Mouse (Mus musculus) liver, embryonic 14.5 days (tissue): ENCODE results near the gene Adh4. TPM values are rescaled to one million over a fixed set of nuclear protein-coding genes. Genes with fewer than 3 reads are reported as not detected.
"Not testable (repeated sequence)": the region's sequence is repeated elsewhere in the genome, so short reads cannot be mapped to it uniquely, and the experiment has no call there.

Experiments used
- ATAC-seq: fragments of 200-750 bp; cut with Nextera tagmentation; 2 replicates; pipeline ENCODE4 v1.8.0; 2017; ENCODE audit warnings: moderate number of reproducible peaks, mild to moderate bottlenecking, moderate library complexity; ENCODE audit not compliant: insufficient read depth
- DNase-seq, 3 experiments: peaks; one replicate each; pipeline ENCODE4 v3.0.0-alpha.2; 2012 to 2013; ENCODE audit warnings: low read depth in 3 of 3, low spot score in 3 of 3
- H3K27ac ChIP-seq: fragments of 300-500 bp; sonication (generic); 2 replicates; pipeline ENCODE4 v1.5.1; 2014; ENCODE audit warnings: moderate library complexity, mild to moderate bottlenecking, control low read depth, inconsistent platforms
- H3K27me3 ChIP-seq: fragments of 300-500 bp; sonication (generic); 2 replicates; pipeline ENCODE4 v1.6.1; 2014; ENCODE audit warnings: mild to moderate bottlenecking, low read length, moderate library complexity; ENCODE audit not compliant: control insufficient read depth, insufficient read depth
- H3K36me3 ChIP-seq: fragments of 300-500 bp; sonication (generic); replicated peaks from 2 replicates; pipeline ENCODE4 v1.6.1; 2014; ENCODE audit warnings: low read depth; ENCODE audit not compliant: control insufficient read depth, insufficient read depth
- H3K4me1 ChIP-seq, 2 experiments: fragments of 200-500 bp in 1 of 2; fragments of 300-500 bp in 1 of 2; sonication (generic) in 1 of 2; replicated peaks; 2 replicates each; pipeline ENCODE4 v1.6.1; 2012 to 2014; ENCODE audit warnings: antibody characterized with exemption in 1 of 2, inconsistent platforms in 1 of 2, low read length in 1 of 2; ENCODE audit not compliant: control insufficient read depth in 2 of 2, insufficient read depth in 2 of 2
- H3K4me2 ChIP-seq: fragments of 300-500 bp; sonication (generic); 2 replicates; pipeline ENCODE4 v1.6.1; 2014; ENCODE audit warnings: low read depth, mild to moderate bottlenecking, control low read depth, moderate library complexity
- H3K4me3 ChIP-seq, 2 experiments: fragments of 200-500 bp in 1 of 2; fragments of 300-500 bp in 1 of 2; sonication (generic) in 1 of 2; 2 replicates each; pipeline ENCODE4 v1.5.1; 2012 to 2014; ENCODE audit warnings: low read depth in 2 of 2, low read length in 2 of 2, mild to moderate bottlenecking in 2 of 2, control low read depth in 1 of 2, inconsistent platforms in 1 of 2, moderate library complexity in 1 of 2; ENCODE audit not compliant: insufficient read depth in 1 of 2
- H3K9ac ChIP-seq: fragments of 300-500 bp; sonication (generic); replicated peaks from 2 replicates; pipeline ENCODE4 v1.6.1; 2014; ENCODE audit warnings: mild to moderate bottlenecking, control low read depth, moderate library complexity
- H3K9me3 ChIP-seq: fragments of 300-500 bp; sonication (generic); 2 replicates; pipeline ENCODE4 v1.6.1; 2016; ENCODE audit warnings: low read length, mixed read lengths; ENCODE audit not compliant: control insufficient read depth
- CTCF ChIP-seq: IDR thresholded peaks from 2 replicates; pipeline ENCODE4 v1.5.1; 2016; ENCODE audit warnings: antibody characterized with exemption, low read depth, control low read depth
- EP300 ChIP-seq: IDR thresholded peaks from 2 replicates; pipeline ENCODE4 v1.6.1; 2016; ENCODE audit warnings: antibody characterized with exemption, low read depth
- WGBS: fragments of 180-500 bp; shearing (Covaris S2); extraction: QIAGEN DNeasy Blood & Tissue Kit; methylation state at CpG from one replicate; pipeline ENCODE4 v1.1.7; 2014; ENCODE audit not compliant: insufficient replicate concordance; 5-methylcytosine and 5-hydroxymethylcytosine counted together
- polyA plus RNA-seq, 2 experiments: library from polyadenylated mRNA; depleted of rRNA in 1 of 2; stranded (reverse) in 1 of 2; unstranded in 1 of 2; fragments of >200 nt; fragmentation: Nextera tagmentation in 1 of 2; extraction: Ambion mirVana in 1 of 2; gene quantifications; 2 replicates each; pipeline versions ENCODE4 v1.2.1 to v1.2.3; 2012 to 2014

Gene Adh4
- polyA plus RNA-seq (2012; rRNA removed) (0.04 TPM in 1 of 2 replicates, not detected in the other), polyA plus RNA-seq (2014; fragmentation: Nextera tagmentation; extraction: Ambion mirVana) (0.13 TPM in 1 of 2 replicates, not detected in the other)

GRCm38 (mm10) chr3:138415121-138415690 lies at the start of gene Adh4:
Gene Adh4 (plus strand): TSS chr3:138415466.
- H3K9ac ChIP-seq: no peak within 1 kb of the TSS
- 65% methylated on average over 6 of the region's 6 CpGs for WGBS
- H3K27ac ChIP-seq: no peak within 1 kb of the TSS
- no peak within 1 kb of the TSS for H3K4me2 ChIP-seq
- H3K4me1 ChIP-seq: no peaks in the 10 kb centered on the region
- DNase-seq: no peak
- no peak within 1 kb of the TSS for H3K4me3 ChIP-seq
- no peaks in the 10 kb centered on the region for H3K27me3 ChIP-seq
- no peaks in the 10 kb centered on the region for H3K9me3 ChIP-seq
- no peak for TF ChIP-seq EP300
- TF ChIP-seq CTCF: no peak
- no peaks in the 10 kb centered on the region for H3K36me3 ChIP-seq
- ATAC-seq: no peak

- H3K36me3 ChIP-seq: no peaks in the 10 kb centered on the region
- H3K27me3 ChIP-seq: no peaks in the 10 kb centered on the region
- DNase-seq: no peak
- H3K27ac ChIP-seq: no peak overlapping the region
- no peak overlapping the region for H3K4me2 ChIP-seq
- no peak for TF ChIP-seq CTCF
- no peak for TF ChIP-seq EP300
- no peaks in the 10 kb centered on the region for H3K4me1 ChIP-seq
- H3K9ac ChIP-seq: no peak overlapping the region
- WGBS: 36% methylated on average over 2 of the region's 2 CpGs
- no peaks in the 10 kb centered on the region for H3K9me3 ChIP-seq
- no peak for ATAC-seq
- H3K4me3 ChIP-seq: no peak overlapping the region
These were observed 49.1 kb upstream of the Adh4 start for GRCm38 (mm10) chr3:138366181-138366580.

GRCm38 (mm10) chr3:138369546-138369945 lies 45.7 kb upstream of the Adh4 start:
- Histone ChIP-seq H3K9ac (no peak overlapping the region), H3K9me3 (no peaks in the 10 kb centered on the region), H3K4me2 (no peak overlapping the region), H3K4me3 (no peak overlapping the region), H3K27me3 (no peaks in the 10 kb centered on the region), H3K36me3 (no peaks in the 10 kb centered on the region), H3K4me1 (no peaks in the 10 kb centered on the region), H3K27ac (no peak overlapping the region)
- DNase-seq (no peak), ATAC-seq (no peak)
- no peak for TF ChIP-seq CTCF
- TF ChIP-seq EP300: no peak
- WGBS: 53% methylated on average over 1 of the region's 1 CpGs

GRCm38 (mm10) chr3:138370289-138370688 lies 45.0 kb upstream of the Adh4 start:
- not testable (repeated sequence) for H3K27me3 ChIP-seq, H3K4me1 ChIP-seq, H3K9ac ChIP-seq, H3K4me3 ChIP-seq, H3K4me2 ChIP-seq, ATAC-seq, DNase-seq, H3K36me3 ChIP-seq, H3K27ac ChIP-seq, H3K9me3 ChIP-seq
- 42% methylated on average over 4 of the region's 4 CpGs for WGBS

GRCm38 (mm10) chr3:138373920-138374319 lies 41.3 kb upstream of the Adh4 start:
- TF ChIP-seq EP300 (no peak), CTCF (no peak)
- H3K4me3 ChIP-seq: no peak overlapping the region
- DNase-seq (no peak), ATAC-seq (no peak)
- H3K36me3 ChIP-seq: no peaks in the 10 kb centered on the region
- no peak overlapping the region for H3K27ac ChIP-seq
- 62% methylated on average over 4 of the region's 4 CpGs for WGBS
- H3K4me1 ChIP-seq: no peaks in the 10 kb centered on the region
- no peak overlapping the region for H3K4me2 ChIP-seq
- H3K9me3 ChIP-seq: no peaks in the 10 kb centered on the region
- no peaks in the 10 kb centered on the region for H3K27me3 ChIP-seq
- no peak overlapping the region for H3K9ac ChIP-seq
